Mouse (Mus musculus): ENCODE results near the gene Dtnb.
A peak's percentile ranks its signal among the peaks of the same experiment; 100 is the strongest.

The Dtnb gene

DNA sequence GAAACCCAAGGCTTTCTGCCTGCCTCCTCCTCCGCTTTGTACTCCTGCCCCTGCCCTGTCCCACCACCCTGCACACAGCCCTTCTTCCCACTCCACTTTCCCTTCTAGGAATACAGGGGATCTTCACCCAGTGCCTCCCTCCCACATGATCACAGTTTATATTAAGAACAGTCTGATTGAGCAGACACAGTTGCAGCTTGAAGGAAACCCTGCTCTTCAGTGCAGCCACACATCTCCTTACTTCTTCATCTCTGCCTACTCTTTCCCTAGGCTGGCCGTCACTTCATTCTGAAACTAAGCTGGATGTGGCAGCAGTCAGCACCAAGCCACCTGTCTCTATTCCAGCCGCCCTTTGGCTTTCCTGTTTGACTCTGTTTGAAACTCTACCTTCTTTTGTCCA, 201.5 kb downstream of the Dtnb start:
- no peak for DNase-seq (ENCODE audit: low read depth, low spot score)

DNA sequence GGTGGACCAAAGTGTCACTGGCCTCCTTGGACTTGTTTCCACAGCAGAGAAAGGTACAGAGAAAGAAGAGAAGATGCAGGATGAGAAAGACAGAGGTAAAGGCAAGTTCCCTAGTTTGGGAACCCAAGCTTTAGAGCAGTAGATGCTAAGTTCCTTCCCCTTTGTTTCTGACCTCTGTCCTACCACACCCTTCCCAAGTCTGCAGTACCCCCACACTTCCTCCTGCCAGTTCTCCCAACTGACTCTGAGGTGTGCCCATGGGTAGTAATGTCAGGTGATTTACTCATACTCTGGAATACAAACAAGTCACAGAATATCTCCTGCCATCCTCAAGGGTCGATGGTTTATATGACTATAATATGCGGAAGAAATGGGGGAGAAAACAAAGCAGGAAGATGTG, 203.8 kb downstream of the Dtnb start:
- no peak for DNase-seq (ENCODE audit: low read depth, low spot score)

DNA sequence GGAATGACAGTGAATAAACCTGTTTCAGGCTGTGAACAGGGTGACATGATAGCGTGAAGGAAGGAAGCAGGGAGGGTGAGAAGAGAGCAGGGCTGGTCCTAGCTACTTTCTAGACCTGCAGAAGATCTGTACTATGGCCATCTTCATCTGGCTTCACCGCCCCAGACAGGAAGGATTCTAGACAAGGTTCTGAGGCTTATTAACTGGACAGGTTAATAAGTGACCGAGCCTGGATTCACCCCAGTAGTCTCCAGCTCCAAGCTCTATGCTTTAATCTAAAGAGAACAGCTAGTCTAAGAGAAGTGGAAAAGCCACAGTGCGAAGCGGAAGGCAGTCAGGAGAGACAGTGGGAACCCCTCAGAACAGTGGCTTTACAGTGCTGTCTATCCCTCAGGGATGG, 205.5 kb downstream of the Dtnb start:
- DNase-seq (ENCODE audit: low read depth, low spot score), result no peak

DNA sequence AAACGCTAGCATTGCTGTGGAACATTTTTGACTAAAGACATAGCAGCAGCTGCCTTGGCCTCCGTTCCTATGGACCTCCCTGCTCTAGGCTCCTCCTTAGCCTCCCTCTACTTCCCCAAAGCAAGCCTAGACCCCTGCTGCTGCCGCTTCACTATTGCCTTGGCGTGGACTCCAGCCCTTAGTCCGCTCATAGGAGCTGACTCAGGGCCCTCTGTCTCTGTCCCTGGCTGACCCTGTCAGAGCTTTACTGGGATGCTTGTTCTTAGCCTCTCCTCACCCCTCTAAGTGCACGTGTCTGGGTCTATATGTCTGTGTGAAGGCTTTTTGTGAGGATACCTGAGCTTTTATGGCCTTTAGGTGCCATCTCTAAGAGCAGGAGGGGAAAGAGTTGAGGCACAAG, 206.1 kb downstream of the Dtnb start:
- DNase-seq (ENCODE audit: low read depth, low spot score), result no peak

DNA sequence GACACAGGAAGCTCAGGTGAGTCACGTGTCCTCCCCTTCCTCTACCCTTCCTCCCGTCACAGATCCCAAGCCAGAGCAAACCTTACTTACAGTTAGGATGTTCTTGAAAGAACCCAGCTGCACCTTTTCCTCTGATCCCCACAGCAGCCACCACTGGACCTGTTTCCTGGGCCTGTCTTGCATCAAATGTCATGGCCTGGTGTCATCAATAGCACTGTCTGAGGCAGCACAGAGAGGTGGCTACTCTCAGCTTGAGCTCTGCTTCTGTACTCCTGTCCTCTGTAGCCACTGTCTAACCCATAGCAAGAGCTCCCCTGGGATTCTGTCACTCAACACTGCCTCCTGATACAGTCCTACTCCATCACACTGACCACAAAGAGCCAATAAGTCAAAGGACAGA, 207.5 kb downstream of the Dtnb start:
- DNase-seq (ENCODE audit: low read depth, low spot score), result no peak

DNA sequence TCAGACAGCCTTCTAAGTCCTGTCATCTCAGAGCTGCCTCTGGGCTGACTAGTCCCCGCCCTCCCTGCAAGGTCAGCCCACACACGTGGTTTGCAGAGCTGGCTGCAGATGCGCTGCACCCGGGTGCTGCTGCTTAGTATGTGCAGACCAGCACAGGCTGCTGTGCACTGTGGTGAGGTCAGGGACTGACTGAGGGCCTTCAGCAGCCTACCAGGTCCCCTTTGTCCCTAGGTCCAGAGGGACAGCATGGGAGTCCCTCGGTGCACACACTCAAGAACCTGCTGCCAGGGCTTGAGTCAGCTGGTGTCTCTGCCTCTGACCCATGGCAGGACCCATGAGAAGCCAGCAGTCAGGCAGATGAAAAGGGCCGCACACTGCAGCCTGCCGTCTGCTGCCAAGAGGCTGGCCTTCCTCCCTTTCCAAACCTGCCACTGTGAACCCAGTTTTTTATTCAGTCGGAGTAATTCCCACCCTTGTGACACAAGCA, 208.3 kb downstream of the Dtnb start:
- peak; percentile 70 for DNase-seq (ENCODE audit: low read depth, low spot score)

DNA sequence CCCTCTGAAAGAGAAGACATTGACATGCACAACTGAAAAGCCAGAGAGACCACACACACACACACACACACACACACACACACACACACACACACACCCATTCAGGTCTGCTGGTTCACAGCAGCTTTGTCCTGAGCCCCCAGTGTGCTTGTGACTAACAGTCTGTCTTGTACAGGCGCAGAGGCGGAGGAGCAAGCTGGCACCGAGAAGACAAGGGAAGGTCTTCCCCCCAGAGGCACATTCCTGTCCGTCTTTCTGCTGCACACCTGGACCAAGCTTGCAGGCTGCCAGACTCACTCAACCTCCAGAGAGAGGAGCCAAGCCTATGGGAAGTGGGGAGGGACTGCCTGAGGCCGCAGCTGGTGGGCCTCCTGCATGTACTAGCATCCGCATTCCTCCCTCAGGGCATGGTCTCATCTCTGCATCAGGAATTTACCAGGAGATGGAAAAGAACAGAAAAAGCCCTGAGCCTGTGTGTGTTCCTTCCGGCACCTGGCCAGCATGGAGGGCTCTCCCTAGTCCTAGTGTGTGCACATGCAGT, 208.8 kb downstream of the Dtnb start:
- peak; percentile 90 for DNase-seq (ENCODE audit: low read depth, low spot score)

DNA sequence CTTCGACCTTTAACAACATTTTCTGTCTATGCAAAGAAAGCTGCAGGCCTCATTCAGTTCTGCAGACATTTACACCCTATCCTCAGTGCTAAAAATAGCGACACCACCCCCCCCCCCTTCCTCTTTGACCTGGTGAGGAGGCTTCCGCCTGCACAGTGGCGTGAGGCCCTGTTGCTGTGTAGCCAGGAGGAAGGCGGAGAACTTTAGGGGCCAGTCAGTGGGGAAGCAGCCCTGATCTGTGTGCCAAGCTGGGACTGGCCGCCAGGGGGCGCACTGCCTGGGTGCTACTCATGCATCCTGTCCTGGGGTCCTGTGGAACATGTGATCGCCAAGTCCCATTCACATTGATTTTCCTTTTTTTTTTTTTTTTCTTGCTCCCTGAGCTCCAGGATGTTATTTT, 209.3 kb downstream of the Dtnb start:
- DNase-seq (ENCODE audit: low read depth, low spot score), result peak; percentile 94

DNA sequence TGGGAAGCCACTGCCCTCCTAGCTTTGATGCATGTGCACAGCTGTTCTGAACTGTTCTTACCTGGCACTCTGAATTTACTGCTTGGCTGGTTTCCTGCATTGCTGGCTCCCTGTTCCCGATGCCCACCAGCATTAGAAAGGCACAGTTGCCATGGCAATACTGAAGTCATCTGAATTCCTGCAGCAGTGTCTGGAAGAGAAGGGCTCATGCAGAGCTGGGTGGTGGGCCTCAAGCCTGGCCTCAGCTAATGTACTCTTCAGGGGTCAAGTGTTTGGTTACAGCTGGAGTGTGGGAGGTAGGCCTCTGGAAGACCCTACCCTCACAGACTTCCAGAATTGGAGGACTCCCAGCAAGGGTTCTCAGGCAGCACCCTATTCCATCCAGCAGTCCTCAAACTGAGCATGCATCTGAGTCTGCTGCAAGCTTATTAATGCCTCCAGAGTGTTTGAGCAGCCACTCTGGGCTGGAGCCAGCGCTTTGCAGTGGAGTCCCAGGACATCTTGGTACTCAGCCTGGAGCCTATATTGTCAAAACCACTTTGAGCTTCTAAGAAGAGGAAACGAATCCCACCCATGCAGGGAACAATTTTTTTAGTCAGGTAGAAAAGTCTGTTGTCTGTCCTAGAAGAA, 211.1 kb downstream of the Dtnb start:
- no peak for DNase-seq (ENCODE audit: low read depth, low spot score)

DNA sequence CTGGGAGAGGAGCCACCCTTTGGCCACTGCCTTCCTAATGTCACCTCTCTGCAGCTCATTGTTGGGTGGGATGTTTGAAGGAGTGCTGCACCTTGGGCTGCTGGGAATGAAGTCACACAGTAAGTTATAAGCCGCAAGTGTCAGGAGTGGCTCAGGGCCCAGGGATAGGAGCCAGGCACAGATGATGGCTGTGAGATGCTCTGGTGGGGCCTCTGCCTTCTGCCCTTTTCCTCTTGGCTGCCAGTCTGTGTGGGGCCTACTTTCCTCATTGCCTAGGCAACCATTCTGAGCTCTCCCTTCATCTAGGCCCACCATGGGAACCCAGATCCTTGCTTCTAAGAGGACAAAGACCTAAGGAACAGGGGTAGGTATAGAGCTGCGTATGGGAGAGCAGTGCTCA, 212.1 kb downstream of the Dtnb start:
- no peak for DNase-seq (ENCODE audit: low read depth, low spot score)

DNA sequence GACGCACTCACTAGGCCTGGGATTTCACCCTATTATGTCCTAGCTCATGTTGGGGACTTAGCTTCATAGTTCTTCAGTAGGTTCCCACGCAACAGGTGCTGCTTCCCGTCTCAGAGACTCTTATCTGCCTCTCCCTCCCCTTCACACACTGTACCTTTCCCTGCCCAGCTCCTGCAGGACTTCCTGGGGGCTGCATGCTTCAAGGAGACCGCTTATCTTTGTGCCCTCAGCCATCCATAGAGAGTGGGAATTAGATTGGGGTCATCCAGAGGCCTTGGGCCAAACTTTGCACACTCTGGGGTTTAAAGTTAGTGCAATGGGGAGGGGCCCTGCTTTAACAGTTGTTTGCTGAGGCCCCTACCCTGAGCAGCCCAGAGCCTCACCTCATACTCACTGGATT, 212.5 kb downstream of the Dtnb start:
- DNase-seq (ENCODE audit: low read depth, low spot score), result no peak

DNA sequence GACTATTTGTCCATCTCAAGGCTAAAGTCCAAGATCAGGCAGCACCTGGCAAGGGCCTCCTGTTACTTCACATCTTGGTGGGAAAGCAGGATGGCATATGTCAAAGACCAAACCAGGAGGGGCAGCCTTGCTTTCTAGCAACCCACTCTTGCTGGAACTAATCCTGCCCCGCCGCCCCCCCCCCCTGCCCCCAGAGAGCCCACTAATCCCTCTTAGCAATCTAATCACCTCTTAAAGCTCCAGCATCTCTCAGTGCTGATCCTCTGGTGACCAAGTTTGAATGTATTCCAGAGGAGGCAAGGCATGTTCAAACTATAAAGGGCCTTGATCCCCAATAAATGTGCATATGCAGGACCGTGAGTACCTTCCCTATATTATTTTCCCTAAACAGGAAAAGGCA, 214.9 kb downstream of the Dtnb start:
- DNase-seq (ENCODE audit: low read depth, low spot score), result no peak

DNA sequence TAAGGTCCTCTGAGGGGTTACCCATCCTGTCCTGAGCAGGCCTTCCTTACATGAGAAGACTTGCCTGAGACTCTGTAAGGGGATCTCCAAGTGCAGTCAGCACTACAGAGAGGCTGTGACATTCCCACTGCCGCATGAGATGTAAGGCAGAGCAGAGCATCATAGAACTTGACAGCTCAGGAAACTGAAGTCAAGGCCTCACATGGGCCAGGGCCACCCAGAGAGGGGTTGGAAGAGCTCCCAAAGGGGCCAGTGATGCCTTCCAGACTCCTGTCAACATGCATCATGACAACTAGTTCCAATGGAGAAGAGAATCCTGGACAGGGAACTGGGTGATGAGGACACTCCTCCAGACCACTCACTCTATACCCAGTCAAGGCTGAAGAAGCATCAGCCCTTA, 215.4 kb downstream of the Dtnb start:
- no peak for DNase-seq (ENCODE audit: low read depth, low spot score)

DNA sequence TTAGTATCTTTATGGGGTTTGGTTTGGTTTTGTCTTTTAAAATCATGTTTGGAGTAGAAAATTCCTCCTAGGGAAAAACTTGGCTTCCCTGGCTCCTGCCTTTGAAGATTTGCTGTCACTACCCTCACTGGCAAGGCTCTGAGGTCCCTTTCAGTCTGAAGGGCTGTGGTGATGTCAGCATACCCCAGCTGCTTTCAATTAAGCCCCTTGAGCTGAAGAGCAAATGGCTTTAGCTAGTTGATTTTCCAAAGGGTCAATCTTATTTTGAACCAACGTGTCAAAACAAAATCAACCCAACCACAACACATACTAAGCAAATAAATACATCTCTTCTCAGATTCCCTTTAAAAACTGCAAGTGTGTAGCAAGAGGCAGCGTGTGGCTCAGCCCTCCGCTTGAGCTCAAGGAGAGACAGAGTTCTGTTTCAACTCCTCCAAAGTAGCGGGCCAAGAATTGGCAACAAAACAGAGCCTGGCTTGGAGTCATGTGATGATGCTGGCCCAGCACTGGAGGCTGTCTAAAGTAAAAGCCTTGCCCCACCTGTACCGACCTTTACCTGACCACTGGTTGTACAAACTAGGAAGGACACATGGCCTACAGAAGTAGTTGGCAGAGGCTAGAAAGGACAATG, 216.4 kb downstream of the Dtnb start:
- DNase-seq (ENCODE audit: low read depth, low spot score), result no peak

DNA sequence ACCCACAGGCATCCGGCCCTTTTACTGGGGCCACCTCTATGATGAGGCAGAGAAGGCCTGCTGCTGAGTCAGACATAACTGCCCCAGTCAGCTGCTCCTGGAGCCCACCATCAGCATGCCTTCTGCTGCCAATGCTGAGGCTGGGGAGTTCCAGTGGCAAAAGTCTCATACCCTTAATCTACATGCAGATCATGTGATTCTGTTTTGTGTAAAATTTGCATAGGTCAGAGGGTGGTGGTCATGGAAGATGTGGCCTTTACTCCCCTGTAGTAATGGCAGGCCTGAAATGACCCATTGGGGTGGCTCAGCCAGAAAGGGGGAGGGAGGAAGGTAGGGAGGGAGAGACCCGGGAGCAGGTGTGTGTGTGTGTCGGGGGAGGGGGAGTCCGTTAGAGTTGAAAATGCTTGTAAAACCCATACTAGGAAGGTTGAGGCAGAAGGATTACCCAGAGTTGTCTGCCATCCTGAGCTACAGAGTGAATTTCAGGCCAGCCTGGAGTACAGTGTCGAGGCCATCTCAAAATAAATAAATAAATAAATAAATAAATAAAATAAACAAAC, 217.5 kb downstream of the Dtnb start:
- no peak for DNase-seq (ENCODE audit: low read depth, low spot score)

DNA sequence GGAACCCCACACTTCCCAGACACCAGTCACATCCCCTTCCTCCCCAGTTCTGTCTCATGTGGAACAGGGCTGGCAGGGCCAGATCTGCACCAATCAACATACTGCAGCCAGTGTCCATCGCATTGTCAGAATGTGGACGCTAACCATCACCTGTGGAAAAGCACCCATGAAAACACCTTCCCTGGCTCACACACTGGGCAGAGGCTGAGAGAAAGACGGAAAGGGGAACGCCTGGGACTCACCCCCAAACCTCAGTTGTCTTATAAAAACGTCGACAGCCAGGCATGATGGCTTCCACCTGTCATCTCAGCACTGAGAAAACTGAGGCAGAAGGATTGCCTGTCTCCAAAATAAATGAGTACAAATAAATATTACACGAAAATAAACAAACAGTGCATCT, 219.1 kb downstream of the Dtnb start:
- no peak for DNase-seq (ENCODE audit: low read depth, low spot score)

DNA sequence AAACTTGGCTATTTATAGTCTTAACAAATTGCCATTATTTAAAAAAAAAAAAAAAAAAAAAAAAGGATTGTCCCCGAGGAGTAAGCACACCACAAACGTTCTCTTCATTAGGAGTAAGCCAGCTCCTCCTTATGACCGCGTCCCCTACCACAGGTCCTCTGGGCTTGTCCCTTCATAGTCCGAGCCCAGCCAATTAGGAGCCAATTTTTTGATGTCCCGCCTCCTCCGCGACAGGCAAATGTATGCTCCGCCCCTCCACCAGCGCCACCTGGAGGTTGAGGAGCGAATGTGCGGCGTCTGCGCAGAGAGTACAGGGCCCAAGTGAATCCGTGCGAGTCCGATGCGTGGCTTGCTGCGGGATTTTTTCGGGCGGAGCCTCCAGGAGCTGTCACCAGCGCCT, 219.6 kb downstream of the Dtnb start:
- DNase-seq (ENCODE audit: low read depth, low spot score), result peak; percentile 94

DNA sequence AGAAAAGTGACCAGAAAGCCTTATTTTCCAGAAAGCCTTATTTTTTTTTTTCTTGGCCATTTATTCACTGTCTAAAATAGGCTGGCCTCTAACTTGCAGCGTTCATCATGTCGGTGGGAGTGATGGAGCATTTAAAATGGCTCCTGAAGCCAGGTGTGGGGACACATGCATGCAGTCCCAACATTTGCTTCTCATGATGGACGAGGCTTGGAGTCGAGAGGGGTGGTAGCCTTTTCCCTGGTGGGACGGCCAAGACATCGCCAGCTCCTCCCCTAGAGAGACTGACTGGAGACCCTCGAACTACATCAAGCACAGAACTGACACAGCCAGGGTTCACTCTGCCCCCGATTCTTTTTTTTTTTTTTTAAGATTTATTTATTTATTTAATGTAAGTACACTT, 220.1 kb downstream of the Dtnb start:
- peak; percentile 12 for DNase-seq (ENCODE audit: low read depth, low spot score)

DNA sequence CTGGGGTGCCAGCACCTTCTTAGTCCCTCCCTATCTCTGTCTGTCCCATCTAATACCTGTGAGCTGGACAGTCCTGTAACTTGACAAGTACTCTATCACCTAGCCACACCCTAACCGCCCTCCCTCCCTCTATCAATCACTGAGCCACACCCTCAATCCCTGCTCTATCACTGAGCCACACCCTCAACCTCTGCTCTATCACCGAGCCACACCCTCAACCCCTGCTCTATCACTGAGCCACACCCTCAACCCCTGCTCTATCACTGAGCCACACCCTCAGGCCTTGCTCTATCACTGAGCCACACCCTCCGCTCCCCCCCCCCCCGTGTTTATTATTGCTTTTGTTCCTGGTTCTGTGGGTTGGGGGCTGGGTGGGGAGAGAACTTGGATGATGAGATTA, 223.4 kb downstream of the Dtnb start:
- peak; percentile 18 for DNase-seq (ENCODE audit: low read depth, low spot score)

DNA sequence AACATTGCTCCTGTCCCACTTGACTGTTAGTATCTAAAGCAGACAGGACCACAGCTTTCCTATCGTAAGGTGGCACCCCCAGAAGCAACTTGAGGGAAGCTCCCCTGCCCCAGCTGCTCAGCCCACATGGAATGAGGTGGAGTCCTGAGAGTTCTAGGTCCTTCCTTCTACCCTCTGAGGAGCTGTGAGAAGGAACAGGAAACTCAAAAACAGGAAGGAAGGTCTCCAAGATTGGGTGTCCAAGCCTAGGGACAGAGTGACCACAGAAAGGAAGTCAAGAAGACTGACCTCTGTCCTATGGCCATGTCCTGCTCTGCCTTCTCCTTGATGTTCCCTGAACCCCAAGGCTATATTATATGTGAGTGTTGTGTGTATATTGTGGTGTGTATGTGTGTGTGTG, 227.4 kb downstream of the Dtnb start:
- no peak for DNase-seq (ENCODE audit: low read depth, low spot score)

DNA sequence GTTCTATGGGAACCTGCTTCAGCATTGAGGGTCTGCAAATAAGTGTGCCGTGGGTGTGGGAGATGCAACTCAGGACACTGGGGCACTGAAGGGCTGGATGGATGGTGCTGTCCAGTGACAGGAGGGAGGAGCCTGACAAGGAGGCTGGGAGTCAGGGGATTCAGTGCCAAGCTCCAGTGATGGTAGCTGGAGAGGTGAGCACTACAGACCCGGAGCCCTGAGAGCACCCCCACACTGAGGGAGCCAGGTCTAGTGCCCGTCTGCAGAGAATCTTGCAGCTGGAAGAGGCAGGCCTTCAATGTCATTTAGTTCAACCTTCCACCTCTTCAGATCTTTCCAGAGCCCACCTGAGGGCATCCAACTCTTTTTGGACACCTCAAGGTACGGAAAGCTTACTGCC, 233.7 kb downstream of the Dtnb start, which contains the start of gene Dnmt3a:
Gene Dnmt3a (plus strand): TSS at position 156 of the 400 bp plus-strand sequence.
- DNase-seq (ENCODE audit: low read depth, low spot score), result no peak

DNA sequence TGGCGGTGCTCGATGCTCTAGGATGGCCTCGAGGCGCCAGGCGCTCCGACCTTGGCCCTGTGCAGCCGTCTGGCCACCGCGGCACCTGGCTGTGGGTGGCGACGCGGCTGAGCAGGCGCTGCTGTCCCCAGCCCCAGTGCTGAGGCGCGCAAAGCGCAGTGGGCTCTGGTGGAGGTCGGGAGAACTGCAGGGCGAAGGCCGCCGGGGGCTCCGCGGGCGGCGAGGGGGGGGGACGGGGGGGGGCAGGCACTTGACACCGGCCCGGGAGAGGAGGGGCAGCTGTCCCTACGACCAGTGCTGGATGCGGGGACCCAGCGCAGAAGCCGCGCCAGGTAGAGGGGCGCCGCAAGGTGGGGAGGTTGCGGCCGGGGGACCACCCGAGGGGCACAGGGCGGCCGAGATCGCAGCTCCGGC, 234.1 kb downstream of the Dtnb start:
- peak; percentile 85 for DNase-seq (ENCODE audit: low read depth, low spot score)
